Mouse (Mus musculus) forebrain, embryonic 12.5 days (tissue): Measurements from ENCODE around the gene Olfr843. TPM values are rescaled to one million over a fixed set of nuclear protein-coding genes. Genes with fewer than 3 reads are reported as not detected.

Experiments used
- ATAC-seq: fragments of 200-750 bp; cut with Nextera tagmentation; 2 replicates; pipeline ENCODE4 v1.8.0; 2017; ENCODE audit warnings: moderate TSS enrichment; ENCODE audit not compliant: low FRiP score
- H3K27ac ChIP-seq: fragments of 300-500 bp; sonication (generic); 2 replicates; pipeline ENCODE4 v1.5.1; 2016; ENCODE audit warnings: mild to moderate bottlenecking
- H3K27me3 ChIP-seq: fragments of 300-500 bp; sonication (generic); 2 replicates; pipeline ENCODE4 v1.6.1; 2016; ENCODE audit warnings: mild to moderate bottlenecking
- H3K36me3 ChIP-seq: fragments of 300-500 bp; sonication (generic); replicated peaks from 2 replicates; pipeline ENCODE4 v1.6.1; 2016; ENCODE audit warnings: mild to moderate bottlenecking
- H3K4me1 ChIP-seq: fragments of 300-500 bp; sonication (generic); 2 replicates; pipeline ENCODE4 v1.6.1; 2016
- H3K4me2 ChIP-seq: fragments of 300-500 bp; sonication (generic); 2 replicates; pipeline ENCODE4 v1.6.1; 2016; ENCODE audit warnings: mild to moderate bottlenecking, moderate library complexity
- H3K4me3 ChIP-seq: fragments of 300-500 bp; sonication (generic); replicated peaks from 2 replicates; pipeline ENCODE4 v1.5.1; 2016; ENCODE audit warnings: mild to moderate bottlenecking
- H3K9ac ChIP-seq: fragments of 300-500 bp; sonication (generic); 2 replicates; pipeline ENCODE4 v1.6.1; 2016; ENCODE audit warnings: mild to moderate bottlenecking
- H3K9me3 ChIP-seq: fragments of 300-500 bp; sonication (generic); 2 replicates; pipeline ENCODE4 v1.6.1; 2016
- WGBS: fragments of 180-500 bp; shearing (Covaris S2); methylation state at CpG from one replicate; pipeline ENCODE4 v1.1.7; 2016; 5-methylcytosine and 5-hydroxymethylcytosine counted together
- polyA plus RNA-seq: library from polyadenylated mRNA; unstranded; fragments of >200 nt; fragmentation: Nextera tagmentation; extraction: Ambion mirVana; gene quantifications from 2 replicates; pipeline ENCODE4 v1.2.1, GENCODE M21; 2016

Olfr843 gene
- not detected in 2 replicates for polyA plus RNA-seq

- ATAC-seq: no peak
Observed at GRCm38 (mm10) chr9:19251887-19252286, at the start of gene Olfr843. Olfr843 (minus strand) TSS chr9:19251987.

More at GRCm38 (mm10) chr9:19251887-19252286, at the start of gene Olfr843:
- Histone ChIP-seq H3K4me3 (no peak within 1 kb of the TSS), H3K9me3 (peaks cover 5% of the 10 kb centered on the region; the same call in 1 of the 2 replicates), H3K36me3 (no peaks in the 10 kb centered on the region), H3K4me2 (no peak within 1 kb of the TSS), H3K27ac (no peak within 1 kb of the TSS), H3K9ac (no peak within 1 kb of the TSS), H3K27me3 (no peaks in the 10 kb centered on the region), H3K4me1 (no peaks in the 10 kb centered on the region)
- 91% methylated on average over 2 of the region's 2 CpGs for WGBS

Other genes starting within 250 kb of the Olfr843 start
- not detected in 2 replicates for gene Olfr835, start 219.3 kb downstream of the Olfr843 start, polyA plus RNA-seq
- gene Olfr836, start 131.6 kb downstream of the Olfr843 start, polyA plus RNA-seq: not detected in 2 replicates
- not detected in 2 replicates for gene Olfr837, start 115.7 kb downstream of the Olfr843 start, polyA plus RNA-seq
- not detected in 2 replicates for gene Olfr839-ps1, start 74.7 kb downstream of the Olfr843 start, polyA plus RNA-seq
- not detected in 2 replicates for gene Olfr844, start 64.4 kb upstream of the Olfr843 start, polyA plus RNA-seq
- gene Olfr845, start 84.5 kb upstream of the Olfr843 start, polyA plus RNA-seq: not detected in 2 replicates
- gene Olfr846, start 112.0 kb upstream of the Olfr843 start, polyA plus RNA-seq: not detected in 2 replicates
- gene Olfr847, start 126.7 kb upstream of the Olfr843 start, polyA plus RNA-seq: not detected in 2 replicates
- gene Olfr849, start 188.3 kb upstream of the Olfr843 start, polyA plus RNA-seq: not detected in 2 replicates
- gene Olfr850, start 226.3 kb upstream of the Olfr843 start, polyA plus RNA-seq: not detected in 2 replicates
- gene Olfr851, start 241.3 kb upstream of the Olfr843 start, polyA plus RNA-seq: not detected in 2 replicates